25 mouse cellular contexts compared by ENCODE assay signal in the genomic region with DNA sequence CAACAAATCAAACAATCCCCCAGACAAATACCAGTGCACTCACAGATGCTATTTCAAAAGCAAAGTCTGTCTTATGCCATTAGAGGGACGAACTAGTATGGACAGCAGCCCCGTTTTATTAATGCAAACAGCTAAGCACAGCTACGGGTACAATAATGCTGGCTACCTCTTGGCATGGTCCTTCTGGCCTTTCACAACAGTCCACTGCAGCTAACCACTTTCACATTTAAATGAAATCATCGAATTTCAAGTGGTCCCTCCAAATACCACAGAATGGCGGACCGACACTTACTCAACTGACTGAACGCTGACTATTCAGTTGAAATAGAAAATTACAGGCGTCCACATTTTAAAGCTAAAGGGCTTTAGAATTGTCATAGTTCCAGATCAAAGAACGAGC. TPM values are rescaled to one million over a fixed set of nuclear protein-coding genes. Genes with fewer than 3 reads are reported as not detected.
A peak's percentile ranks its signal among the peaks of the same experiment; 100 is the strongest.
DNase-seq lines count a peak whose midpoint lies in the region; ATAC-seq lines count a peak whose summit lies in the region.
"Had no signal": no experiment of that assay in that cellular context is flagged by ENCODE, and none has a peak within 500 bp of the region (broad histone marks: within the 10 kb centered on the region; RNA-seq: fewer than 3 reads in every experiment).

No protein-coding gene starts in this region.

- H3K4me1 ChIP-seq in embryonic facial prominence, embryonic 12.5 days = no peaks in the 10 kb centered on the region
- peaks cover 12% of the 10 kb centered on the region; the same call in 1 of the 2 replicates for H3K4me1 ChIP-seq in embryonic facial prominence, embryonic 10.5 days
- H3K4me1 ChIP-seq in heart, embryonic 13.5 days = peaks cover 61% of the 10 kb centered on the region
- no peaks in the 10 kb centered on the region for H3K4me1 ChIP-seq in midbrain, embryonic 11.5 days (ENCODE audit: control insufficient read depth, insufficient read depth, low read length)
- no peaks in the 10 kb centered on the region for H3K4me1 ChIP-seq in midbrain, embryonic 13.5 days (replicated peaks)

- 70% methylated on average over 9 of the region's 9 CpGs for WGBS in embryonic facial prominence, embryonic 12.5 days
- 79% methylated on average over 9 of the region's 9 CpGs for WGBS in embryonic facial prominence, embryonic 10.5 days
- 75% methylated on average over 9 of the region's 9 CpGs for WGBS in heart, embryonic 13.5 days
- 79% methylated on average over 9 of the region's 9 CpGs for WGBS in midbrain, embryonic 11.5 days
- WGBS in midbrain, embryonic 13.5 days = 71% methylated on average over 9 of the region's 9 CpGs

- DNase-seq in embryonic facial prominence, embryonic 10.5 days (ENCODE audit: low spot score) = no peak
- DNase-seq in heart, postnatal 36 days = no peak
- DNase-seq in midbrain, embryonic 11.5 days (ENCODE audit: low spot score, missing footprints) = peak; percentile 12
- DNase-seq in ovary, postnatal 36 days (ENCODE audit: low spot score) = no peak
- DNase-seq in layer of hippocampus, adult 9-10 months (ENCODE audit: low spot score) = no peak
- DNase-seq: adrenal gland, adult 2 months; cerebellum, postnatal 10 days; gastrocnemius, postnatal 14 days; kidney, adult 18-20 months; layer of hippocampus, postnatal 36 days; liver; lung, embryonic 14.5 days; thymus, postnatal 14 days had no signal

- H3K27me3 ChIP-seq in embryonic facial prominence, embryonic 12.5 days = no peaks in the 10 kb centered on the region
- no peaks in the 10 kb centered on the region for H3K27me3 ChIP-seq in embryonic facial prominence, embryonic 10.5 days (replicated peaks; ENCODE audit: low read depth, poor library complexity, severe bottlenecking)
- no peaks in the 10 kb centered on the region for H3K27me3 ChIP-seq in heart, embryonic 13.5 days (replicated peaks)
- no peaks in the 10 kb centered on the region for H3K27me3 ChIP-seq in midbrain, embryonic 11.5 days (ENCODE audit: control insufficient read depth, insufficient read depth, low read length)
- no peaks in the 10 kb centered on the region for H3K27me3 ChIP-seq in midbrain, embryonic 13.5 days
- H3K27me3 ChIP-seq: forebrain, embryonic 15.5 days had no signal

- ATAC-seq in embryonic facial prominence, embryonic 12.5 days (ENCODE audit: insufficient number of reproducible peaks, insufficient read depth, low FRiP score, low TSS enrichment) = no peak
- no peak for ATAC-seq in heart, embryonic 13.5 days (ENCODE audit: extremely low read depth, insufficient number of reproducible peaks, low FRiP score, low TSS enrichment)
- ATAC-seq in midbrain, embryonic 11.5 days (ENCODE audit: low FRiP score) = no peak
- ATAC-seq in midbrain, embryonic 13.5 days = no peak
- ATAC-seq: forebrain, embryonic 15.5 days; hindbrain, embryonic 16.5 days had no signal

- no peak overlapping the region for H3K4me2 ChIP-seq in embryonic facial prominence, embryonic 12.5 days (replicated peaks)
- no peak overlapping the region for H3K4me2 ChIP-seq in heart, embryonic 13.5 days
- no peak overlapping the region for H3K4me2 ChIP-seq in midbrain, embryonic 11.5 days
- no peak overlapping the region for H3K4me2 ChIP-seq in midbrain, embryonic 13.5 days (replicated peaks)
- H3K4me2 ChIP-seq: forebrain, embryonic 15.5 days; lung, embryonic 14.5 days had no signal

- 0 out of 2 replicates have a peak overlapping the region, but pooled peaks have one; percentile 36 for H3K27ac ChIP-seq in embryonic facial prominence, embryonic 12.5 days
- H3K27ac ChIP-seq in embryonic facial prominence, embryonic 10.5 days (replicated peaks) = no peak overlapping the region
- peak overlapping the region; percentile 76; the same call in 1 of the 2 replicates for H3K27ac ChIP-seq in heart, embryonic 13.5 days (replicated peaks)
- H3K27ac ChIP-seq in midbrain, embryonic 11.5 days (ENCODE audit: low read depth, low read length) = no peak overlapping the region
- no peak overlapping the region for H3K27ac ChIP-seq in midbrain, embryonic 13.5 days
- H3K27ac ChIP-seq: forebrain, embryonic 15.5 days; kidney, postnatal 0 days had no signal

- no peaks in the 10 kb centered on the region for H3K9me3 ChIP-seq in embryonic facial prominence, embryonic 12.5 days
- H3K9me3 ChIP-seq in embryonic facial prominence, embryonic 10.5 days = no peaks in the 10 kb centered on the region
- H3K9me3 ChIP-seq in heart, embryonic 13.5 days = no peaks in the 10 kb centered on the region
- no peaks in the 10 kb centered on the region for H3K9me3 ChIP-seq in midbrain, embryonic 11.5 days (ENCODE audit: control insufficient read depth, low read length)
- H3K9me3 ChIP-seq in midbrain, embryonic 13.5 days = no peaks in the 10 kb centered on the region
- H3K9me3 ChIP-seq: forebrain, embryonic 15.5 days had no signal

- H3K36me3 ChIP-seq in embryonic facial prominence, embryonic 12.5 days = no peaks in the 10 kb centered on the region
- H3K36me3 ChIP-seq in embryonic facial prominence, embryonic 10.5 days (replicated peaks) = peaks cover 8% of the 10 kb centered on the region; the same call in 1 of the 2 replicates
- H3K36me3 ChIP-seq in heart, embryonic 13.5 days = peaks cover 26% of the 10 kb centered on the region
- no peaks in the 10 kb centered on the region for H3K36me3 ChIP-seq in midbrain, embryonic 11.5 days (ENCODE audit: control insufficient read depth, insufficient read depth, low read length)
- no peaks in the 10 kb centered on the region for H3K36me3 ChIP-seq in midbrain, embryonic 13.5 days
- H3K36me3 ChIP-seq: forebrain, embryonic 15.5 days had no signal

- H3K4me3 ChIP-seq in embryonic facial prominence, embryonic 12.5 days = no peak overlapping the region
- no peak overlapping the region for H3K4me3 ChIP-seq in embryonic facial prominence, embryonic 10.5 days
- H3K4me3 ChIP-seq in heart, embryonic 13.5 days = no peak overlapping the region
- no peak overlapping the region for H3K4me3 ChIP-seq in midbrain, embryonic 11.5 days (ENCODE audit: low read depth, low read length)
- H3K4me3 ChIP-seq in midbrain, embryonic 13.5 days (replicated peaks) = no peak overlapping the region
- H3K4me3 ChIP-seq: forebrain, embryonic 15.5 days had no signal

- intact Hi-C loops in heart, postnatal 36 days (cut with DNase I) = no loop called here

- H3K9ac ChIP-seq in embryonic facial prominence, embryonic 12.5 days = no peak overlapping the region
- no peak overlapping the region for H3K9ac ChIP-seq in heart, embryonic 13.5 days
- no peak overlapping the region for H3K9ac ChIP-seq in midbrain, embryonic 11.5 days (ENCODE audit: low read length)
- H3K9ac ChIP-seq in midbrain, embryonic 13.5 days (replicated peaks) = no peak overlapping the region
- H3K9ac ChIP-seq: forebrain, embryonic 15.5 days; lung, embryonic 14.5 days had no signal

RNA-seq across cellular contexts. Expression of gene Ltv1, which starts 19.4 kb away (rescaled TPM):
- 64.9 and 68.4 TPM in 2 replicates for polyA plus RNA-seq in embryonic facial prominence, embryonic 12.5 days (2016; fragmentation: Nextera tagmentation; extraction: Ambion mirVana)
- polyA plus RNA-seq in embryonic facial prominence, embryonic 10.5 days (2016; fragmentation: Nextera tagmentation; extraction: Ambion mirVana) = 70.9 and 72.0 TPM in 2 replicates
- polyA plus RNA-seq in heart, embryonic 13.5 days (2015; fragmentation: Nextera tagmentation; extraction: Ambion mirVana) = 47.9 and 52.1 TPM in 2 replicates
- total RNA-seq in heart, postnatal 36 days (2021) = 10 to 100 TPM; 19.3 to 26.7 TPM
- 77.6 and 83.1 TPM in 2 replicates for polyA plus RNA-seq in midbrain, embryonic 11.5 days (2014; fragmentation: Nextera tagmentation; extraction: Ambion mirVana)
- 38.0 and 46.7 TPM in 2 replicates for polyA plus RNA-seq in midbrain, embryonic 13.5 days (2015; fragmentation: Nextera tagmentation; extraction: Ambion mirVana)

RNA-seq across cellular contexts. Expression of gene Zc2hc1b, which starts 34.5 kb away (rescaled TPM):
- not detected in 2 replicates for polyA plus RNA-seq in embryonic facial prominence, embryonic 12.5 days (2016; fragmentation: Nextera tagmentation; extraction: Ambion mirVana)
- polyA plus RNA-seq in embryonic facial prominence, embryonic 10.5 days (2016; fragmentation: Nextera tagmentation; extraction: Ambion mirVana) = not detected in 2 replicates
- not detected in 2 replicates for polyA plus RNA-seq in heart, embryonic 13.5 days (2015; fragmentation: Nextera tagmentation; extraction: Ambion mirVana)
- total RNA-seq in heart, postnatal 36 days (2021) = not detected
- not detected in 2 replicates for polyA plus RNA-seq in midbrain, embryonic 11.5 days (2014; fragmentation: Nextera tagmentation; extraction: Ambion mirVana)
- polyA plus RNA-seq in midbrain, embryonic 13.5 days (2015; fragmentation: Nextera tagmentation; extraction: Ambion mirVana) = not detected in 2 replicates
- total RNA-seq: adrenal gland, adult 2 months; gastrocnemius, postnatal 14 days; hematopoietic stem cell, adult 5-6 weeks; layer of hippocampus, adult 18-20 months; layer of hippocampus, postnatal 36 days; left cerebral cortex, postnatal 14 days; megakaryocyte-erythroid progenitor cell, adult 5-6 weeks; midbrain, postnatal 0 days; neutrophil, adult 5-6 weeks had no signal
- polyA plus RNA-seq: adrenal gland, adult 2 months; forebrain, embryonic 15.5 days; hindbrain, embryonic 16.5 days; kidney, postnatal 0 days; lung, embryonic 14.5 days; midbrain, postnatal 0 days had no signal

Comparison
In these comparisons a context has a peak if more than half of its experiments do, and no peak if none do; other contexts are left out.
1. H3K27ac ChIP-seq: peak in embryonic facial prominence, embryonic 12.5 days (single experiment) and heart, embryonic 13.5 days (single experiment); none in embryonic facial prominence, embryonic 10.5 days (single experiment), midbrain, embryonic 11.5 days (single experiment) and midbrain, embryonic 13.5 days (single experiment).